Mouse (Mus musculus) A20 (cell line): ENCODE results near the gene Gemin5.
A peak's percentile ranks its signal among the peaks of the same experiment; 100 is the strongest.
"Not testable (repeated sequence)": the region's sequence is repeated elsewhere in the genome, so short reads cannot be mapped to it uniquely, and the experiment has no call there.

Source experiments
- DNase-seq: peaks from one replicate; pipeline ENCODE4 v3.0.0-alpha.2; 2011; ENCODE audit warnings: low read depth, low spot score

The Gemin5 gene

DNA sequence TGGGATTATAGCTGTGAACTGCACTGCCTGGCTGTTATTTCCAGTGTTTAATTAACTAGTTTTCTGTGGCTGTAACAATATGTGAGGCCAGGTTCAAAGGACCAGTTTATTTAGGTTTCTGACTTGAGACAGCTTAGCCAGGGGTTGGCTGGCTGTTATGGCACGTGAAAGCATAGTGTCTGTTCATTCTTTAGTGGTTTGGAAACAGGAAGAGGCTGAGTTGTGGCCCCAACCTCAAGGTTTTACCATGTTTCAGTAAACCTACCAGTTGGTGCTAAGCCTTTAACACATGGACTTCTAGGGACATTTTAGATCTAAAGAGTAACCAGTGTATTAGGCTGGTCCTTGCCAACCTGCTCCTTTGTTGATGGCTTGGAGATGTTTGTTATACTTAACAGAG lies 51.8 kb downstream of the Gemin5 start:
- DNase-seq = no peak

DNA sequence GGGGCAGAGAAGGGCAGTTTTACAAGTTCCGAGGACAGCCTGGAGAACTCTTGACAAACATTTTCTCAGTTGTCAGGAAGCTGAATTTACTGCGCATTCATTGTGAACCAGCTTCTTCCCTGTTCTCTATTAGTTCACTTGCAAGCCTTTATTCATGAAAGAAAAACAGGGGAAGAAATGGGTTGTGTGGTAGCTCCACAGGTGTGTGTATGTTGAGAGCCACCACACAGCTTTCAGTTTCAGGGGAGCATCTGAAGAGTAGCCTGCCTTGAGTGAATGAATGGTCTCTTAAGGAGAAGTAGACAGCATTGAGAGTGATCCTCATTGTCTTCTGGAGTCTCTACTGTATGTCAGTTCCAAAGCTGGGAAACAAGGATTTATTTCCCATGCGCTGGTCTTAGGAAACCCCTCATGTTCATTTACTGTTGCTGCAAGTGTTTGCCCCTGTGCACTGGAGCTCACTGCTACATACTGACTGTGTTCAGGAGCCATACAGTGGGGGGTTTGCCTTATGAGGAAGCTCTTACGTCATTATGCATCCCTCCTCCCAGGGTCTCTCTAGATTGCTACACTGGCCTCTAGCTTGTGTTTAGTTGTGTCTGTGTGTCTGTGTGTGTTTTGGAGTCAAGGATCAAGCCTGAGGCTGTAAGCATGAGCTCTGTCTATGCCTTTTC lies 60.5 kb downstream of the Gemin5 start:
- peak; percentile 74 for DNase-seq

DNA sequence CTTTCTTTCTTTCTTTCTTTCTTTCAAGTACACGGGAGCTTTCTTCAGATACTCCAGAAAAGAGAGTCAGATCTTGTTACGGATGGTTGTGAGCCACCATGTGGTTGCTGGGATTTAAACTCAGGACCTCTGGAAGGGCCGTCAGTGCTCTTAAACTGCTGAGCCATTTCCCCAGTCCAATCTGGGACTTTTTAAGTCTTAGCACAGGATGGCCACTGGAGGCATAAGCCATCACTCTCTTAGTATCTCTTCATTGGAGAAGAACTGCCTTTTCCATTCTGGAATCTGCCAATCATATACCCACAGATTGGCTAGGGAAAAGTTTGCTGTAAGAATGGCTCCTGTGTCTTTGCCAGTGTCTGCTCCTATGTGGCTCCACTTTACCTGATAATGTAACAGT lies 61.3 kb downstream of the Gemin5 start:
- peak; percentile 32 for DNase-seq

DNA sequence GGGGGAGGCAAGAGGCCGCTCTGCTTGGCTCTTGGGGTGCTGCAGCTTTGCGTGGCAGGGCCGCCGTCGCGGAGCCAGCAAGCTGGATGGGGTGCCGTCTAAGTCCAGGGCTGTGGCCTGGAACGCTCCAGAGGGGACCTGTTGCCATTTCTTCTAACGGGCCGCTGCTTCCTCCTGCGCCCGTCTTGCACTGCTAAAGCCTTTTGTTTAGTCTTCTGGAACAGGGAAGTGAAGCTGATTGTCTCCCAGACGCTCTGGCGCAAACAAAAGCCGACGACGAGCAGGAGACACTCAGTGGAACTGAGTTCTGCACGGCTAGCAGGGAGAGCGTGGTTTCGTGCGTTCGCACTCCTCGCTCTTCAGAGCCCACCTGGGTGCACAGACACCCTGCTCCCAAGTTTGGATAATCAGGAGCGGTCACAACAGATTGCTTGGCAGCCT lies 64.0 kb downstream of the Gemin5 start:
- DNase-seq = peak; percentile 86

DNA sequence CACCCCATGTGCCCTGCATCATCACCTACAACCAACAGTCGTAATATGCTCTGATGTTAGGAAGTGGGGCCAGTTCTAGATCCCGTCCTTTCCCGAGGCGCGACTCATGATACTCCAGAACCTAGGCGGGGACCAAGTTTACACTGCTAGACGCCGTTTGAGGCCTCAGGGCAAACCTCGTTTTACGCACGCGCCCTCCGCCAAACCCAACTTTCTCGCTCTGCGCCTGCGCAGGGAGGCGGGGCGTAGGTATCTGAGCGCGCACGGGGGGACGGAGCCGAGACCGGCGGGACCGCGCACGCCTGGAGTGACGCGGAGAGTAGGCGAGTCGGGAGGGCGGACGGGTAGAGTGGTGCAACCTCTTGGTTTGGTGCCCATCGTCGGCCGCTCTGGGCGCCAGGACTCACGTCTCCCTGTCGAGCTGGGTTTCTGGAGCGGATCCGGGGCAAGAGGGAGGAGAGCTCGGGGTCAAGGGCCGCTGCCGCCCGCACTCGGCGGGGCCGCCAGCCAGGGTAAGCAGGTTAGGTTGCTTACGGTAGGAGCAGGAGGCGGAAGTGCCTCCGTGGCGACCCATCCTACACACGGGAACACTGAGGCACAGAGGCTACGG lies 64.5 kb downstream of the Gemin5 start, which contains the start of gene Cnot8:
Gene Cnot8, plus strand, starts transcription at position 457 of the 610 bp plus-strand sequence.
- DNase-seq = peak; percentile 99

DNA sequence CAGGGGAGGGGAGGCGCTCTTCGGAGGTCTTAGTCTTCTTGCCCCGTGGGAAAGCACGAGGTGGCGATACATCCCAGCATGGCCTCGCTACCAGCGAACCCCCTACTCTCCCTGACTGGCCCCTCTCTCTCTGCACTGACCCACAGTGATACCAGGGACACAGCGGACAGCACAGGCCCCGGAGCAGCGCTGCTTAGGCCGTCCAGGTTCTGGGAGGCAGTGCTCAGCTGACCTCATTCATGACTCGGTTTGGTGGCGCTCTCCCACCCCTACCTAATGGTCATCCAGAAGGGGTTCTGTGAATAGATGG lies 65.0 kb downstream of the Gemin5 start:
- no peak for DNase-seq

DNA sequence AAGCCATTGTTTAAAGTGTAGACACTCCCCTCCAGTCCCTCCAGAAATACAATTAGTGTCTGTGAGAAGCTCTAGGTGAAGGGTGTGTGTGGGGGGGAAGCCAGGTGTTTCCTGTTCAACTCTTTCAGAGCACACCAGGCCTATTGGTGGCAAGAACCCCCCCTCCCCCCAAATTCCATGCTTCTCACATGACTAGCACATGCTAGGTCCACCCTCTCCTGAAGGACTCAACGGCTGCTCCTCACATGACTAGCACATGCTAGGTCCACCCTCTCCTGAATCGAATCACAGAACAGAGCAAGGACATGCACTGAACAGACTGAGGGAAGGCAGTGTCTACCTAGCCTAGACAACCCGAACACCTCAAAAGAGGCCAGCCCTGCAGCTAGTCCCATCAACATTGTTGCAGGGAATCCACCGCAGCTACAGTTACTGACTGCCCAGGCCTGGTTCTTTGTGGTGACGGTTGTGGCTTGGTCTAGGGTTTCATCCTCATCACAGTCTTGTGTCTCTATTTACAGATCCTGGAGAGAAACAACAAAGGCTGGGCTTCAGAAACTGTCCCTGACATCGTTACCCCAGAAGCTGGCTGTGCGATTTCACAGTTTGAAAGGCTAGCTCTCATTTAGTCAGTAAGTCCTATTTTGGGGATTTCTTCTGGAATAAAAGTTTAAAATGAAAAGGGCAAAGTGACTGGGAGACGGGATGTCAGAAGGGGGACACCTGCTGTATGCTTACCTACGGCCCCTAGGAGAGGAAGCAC lies 65.6 kb downstream of the Gemin5 start:
- DNase-seq = peak; percentile 90

DNA sequence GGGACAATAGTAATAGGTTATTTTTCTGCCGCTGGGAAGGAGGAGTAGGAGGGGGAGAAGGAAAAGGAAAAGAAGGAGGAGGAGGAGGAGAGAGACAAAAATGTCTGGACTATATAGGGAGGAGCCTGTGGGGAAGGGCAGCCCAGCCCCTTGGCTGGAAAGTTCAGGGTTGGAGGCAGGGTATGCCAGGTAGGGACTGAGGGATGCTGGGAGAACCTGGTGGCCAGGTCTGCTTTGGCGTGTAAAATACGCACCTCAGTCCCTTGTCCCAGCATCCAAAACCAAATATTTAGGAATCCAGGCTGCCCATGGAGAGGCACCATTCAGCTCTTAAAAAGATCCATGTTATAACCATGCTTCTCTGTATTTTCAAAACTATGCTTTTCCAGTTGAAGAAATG lies 66.2 kb downstream of the Gemin5 start:
- DNase-seq = no peak

DNA sequence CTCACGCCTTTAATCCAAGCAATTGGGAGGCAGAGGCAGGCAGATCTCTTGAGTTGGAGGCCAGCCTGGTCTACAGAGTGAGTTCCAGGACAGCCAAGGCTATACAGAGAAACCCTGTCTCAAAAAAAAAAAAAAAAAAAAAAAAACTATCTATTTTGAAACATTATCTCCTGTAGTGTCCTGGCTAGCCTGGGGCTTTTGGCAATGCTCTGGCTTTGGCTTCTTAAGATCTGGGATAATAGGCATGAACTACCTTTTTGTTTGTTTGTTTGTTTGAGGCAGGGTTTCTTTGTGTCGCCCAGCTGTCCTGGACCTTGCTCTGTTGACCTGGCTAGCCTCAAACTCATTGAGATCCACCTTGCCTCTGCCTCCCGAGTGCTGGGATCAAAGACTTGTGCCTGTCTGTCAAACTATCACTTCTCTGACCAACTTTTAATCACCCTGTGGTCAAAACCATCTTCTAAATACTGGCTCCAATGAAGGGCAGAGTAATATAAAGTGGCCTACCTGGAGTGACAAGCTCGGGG lies 67.1 kb downstream of the Gemin5 start:
- DNase-seq = no peak

DNA sequence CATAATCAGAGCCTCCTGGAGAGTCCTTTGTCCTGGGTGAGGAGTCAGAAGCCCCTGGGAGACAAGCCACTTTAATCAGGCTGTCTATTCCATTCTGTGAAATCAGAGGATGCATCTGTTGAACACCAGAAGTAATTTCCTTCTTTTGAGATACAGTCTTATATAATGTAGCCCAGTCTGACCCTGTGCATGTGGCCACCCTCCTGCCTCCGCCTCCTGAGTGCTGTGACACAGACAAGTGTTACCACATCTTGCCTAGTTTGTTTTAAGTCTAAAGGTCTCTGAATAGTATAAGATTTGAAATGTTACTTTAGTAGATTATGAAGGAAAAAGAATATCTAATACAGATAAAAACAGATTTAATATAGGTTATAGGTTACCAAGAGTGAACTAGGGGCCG lies 68.3 kb downstream of the Gemin5 start:
- DNase-seq = no peak

DNA sequence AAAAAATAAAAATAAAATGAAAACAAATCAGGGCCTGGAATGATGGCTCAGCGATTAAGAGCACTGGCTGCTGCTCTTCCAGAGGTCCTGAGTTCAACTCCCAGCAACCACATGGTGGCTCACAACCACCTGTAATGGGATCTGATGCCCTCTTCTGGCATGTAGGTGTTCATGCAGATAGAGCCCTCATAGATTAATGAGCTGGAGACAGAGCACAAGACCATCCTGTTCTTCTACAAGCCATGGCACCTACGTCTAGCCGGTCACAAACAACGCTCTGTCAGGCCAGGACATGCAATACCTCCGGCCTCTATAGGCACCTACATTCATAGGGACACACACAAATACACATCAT lies 70.0 kb downstream of the Gemin5 start:
- DNase-seq = not testable (repeated sequence)

DNA sequence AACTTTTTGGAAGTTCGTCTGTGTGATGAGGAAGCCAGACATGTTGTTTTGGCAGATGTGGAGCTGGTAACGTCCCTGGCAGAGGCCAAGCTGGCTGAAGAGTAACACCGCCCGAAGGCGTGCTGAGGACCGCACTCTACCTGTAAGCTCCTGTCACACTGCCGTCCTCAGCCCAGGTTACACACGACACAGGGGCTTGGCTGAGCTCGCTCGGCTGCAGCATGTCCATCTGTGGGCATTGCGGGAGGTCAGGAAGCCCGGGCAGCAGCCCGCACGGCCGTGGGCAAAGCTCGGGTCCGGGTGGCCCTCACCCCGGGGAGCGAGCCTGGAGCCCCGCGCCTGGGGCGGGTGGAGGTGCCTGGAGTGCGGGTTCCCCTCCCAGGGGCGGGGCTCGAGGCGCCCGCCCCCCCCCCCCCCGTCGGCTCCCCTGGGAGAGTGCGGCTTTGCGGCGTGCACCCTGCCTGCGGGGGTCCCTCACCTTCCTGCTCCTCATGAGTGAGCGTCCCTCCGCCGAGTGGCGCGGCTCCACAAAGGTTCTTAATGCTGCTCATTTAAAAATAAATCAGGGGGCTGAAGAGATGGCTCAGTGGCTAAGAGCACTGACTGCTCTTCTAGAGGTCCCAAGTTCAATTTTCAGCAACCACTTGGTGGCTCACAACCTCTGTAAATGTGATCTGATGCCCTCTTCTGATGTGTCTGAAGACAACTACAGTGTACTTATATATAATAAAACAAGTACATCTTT lies 70.5 kb downstream of the Gemin5 start:
- DNase-seq = peak; percentile 64

DNA sequence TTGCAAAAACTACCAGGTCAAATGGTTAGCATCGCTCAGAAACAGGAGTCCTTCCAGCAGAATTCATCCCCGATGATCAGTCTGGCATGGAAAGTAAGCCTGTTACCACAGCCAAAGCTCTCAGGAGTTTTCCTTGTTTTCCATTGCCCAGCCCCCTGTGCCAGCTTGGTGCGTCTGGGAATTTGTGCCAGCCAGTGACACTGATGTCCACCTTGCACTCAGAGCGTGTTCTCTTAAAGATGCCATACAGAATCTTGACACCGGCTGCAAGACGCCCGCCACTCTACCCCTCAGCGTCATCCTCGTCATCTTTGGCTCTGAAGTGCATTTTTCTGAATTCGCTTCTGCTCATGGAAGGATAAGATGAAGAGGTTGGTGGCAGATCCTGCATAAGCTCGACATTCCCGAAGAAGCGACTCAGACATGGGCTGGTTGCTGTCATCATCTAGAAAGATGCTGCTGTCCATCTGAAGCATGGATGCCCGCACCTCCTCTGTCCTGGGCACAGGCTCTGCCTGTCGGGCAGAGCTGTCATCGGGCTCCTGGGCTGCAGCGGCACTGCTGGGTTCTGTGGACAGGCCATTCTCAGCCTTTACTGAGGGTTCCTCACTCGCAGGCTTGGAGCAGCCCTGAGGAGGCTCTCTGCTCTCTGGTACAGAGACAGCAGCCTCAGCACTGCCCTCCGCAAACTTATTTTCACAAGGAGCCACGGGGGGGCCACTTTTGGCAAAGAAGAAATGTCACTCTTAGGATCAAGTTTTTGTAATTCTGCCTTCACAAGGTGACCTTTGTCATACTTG lies 71.3 kb downstream of the Gemin5 start:
- DNase-seq = no peak

DNA sequence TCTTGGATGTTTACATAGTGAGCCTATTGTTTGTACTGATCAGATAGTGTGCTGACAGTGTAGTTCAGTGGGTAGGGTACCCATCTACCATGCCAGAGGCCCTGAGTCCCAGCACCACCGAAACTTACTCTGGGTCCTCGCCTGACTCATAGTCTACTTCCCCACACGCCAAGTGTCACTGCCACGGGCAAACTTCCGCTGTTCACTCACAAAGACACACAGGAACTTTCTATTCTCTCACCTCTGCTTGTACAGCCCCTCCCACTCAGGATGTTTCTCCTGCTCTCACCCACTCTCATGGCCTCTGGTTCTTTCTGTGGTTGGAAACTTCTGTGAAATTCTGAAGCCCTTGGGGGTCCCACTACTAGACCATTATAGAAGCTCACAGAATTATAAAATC lies 72.2 kb downstream of the Gemin5 start:
- no peak for DNase-seq

DNA sequence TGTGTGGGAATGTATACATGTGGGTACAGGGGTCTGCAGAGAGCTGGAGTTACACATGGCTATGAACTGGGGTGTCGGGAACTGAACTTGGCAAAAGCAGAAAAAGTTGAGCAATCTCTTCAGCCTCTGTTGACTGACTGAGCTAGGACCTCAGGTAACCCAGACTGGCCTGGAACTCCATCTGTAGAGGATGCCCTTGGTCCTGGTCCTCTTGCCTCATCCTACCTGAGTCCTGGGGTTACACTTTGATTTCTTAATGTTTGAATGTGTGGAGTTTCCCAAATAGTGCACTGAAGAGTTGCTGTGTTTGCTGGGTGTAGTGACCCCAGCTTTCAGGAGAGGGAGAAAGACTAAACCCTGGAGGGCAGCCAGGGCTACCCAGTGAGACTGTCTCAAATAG lies 72.8 kb downstream of the Gemin5 start:
- DNase-seq = no peak

DNA sequence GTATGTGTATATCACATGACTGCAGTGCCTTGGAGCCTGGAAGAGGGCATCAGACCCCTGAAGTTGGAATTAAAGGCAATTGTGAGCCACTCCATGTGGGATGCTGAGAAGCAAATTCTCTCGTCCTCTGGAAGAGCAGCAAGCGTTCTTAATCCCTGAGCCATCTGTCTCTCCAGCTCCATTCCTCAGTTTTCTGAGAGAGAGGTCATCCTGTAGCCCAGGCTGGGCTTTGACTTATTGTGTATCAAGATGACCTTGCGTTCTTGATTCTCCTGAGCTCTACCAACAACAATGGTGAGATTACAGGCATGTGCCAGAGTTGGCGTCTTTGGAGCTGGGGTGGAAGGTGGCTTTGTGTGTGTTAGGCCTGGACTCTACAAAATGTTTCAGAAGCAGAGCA lies 73.6 kb downstream of the Gemin5 start:
- DNase-seq = no peak

DNA sequence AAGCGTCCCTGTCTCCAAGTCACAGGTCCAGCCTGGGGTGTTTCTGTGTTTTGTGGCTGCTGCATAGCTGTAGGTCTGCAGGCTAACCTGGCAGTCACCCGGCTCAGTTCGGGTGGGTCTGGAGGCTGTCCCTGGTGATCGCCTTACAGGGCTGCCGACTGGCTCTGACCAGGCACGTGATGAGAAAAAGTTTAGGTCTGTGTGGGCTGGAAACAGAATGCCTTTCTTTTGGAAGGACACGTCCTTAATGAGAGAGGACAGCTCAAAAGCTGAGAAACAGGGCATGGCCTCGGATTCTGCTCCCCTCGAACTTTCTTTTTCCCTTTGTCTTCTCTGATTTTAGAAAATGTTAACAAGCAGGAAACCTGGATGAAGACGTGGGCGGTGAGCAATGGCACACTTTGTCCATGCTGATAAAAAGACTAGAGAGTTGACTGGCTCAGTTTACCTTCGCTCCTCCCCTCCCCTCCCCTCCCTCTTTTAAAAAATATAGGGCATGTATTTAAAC lies 75.3 kb downstream of the Gemin5 start, which contains the start of gene Gm12248:
Gene Gm12248, minus strand, starts transcription at position 114 of the 508 bp plus-strand sequence.
- DNase-seq = no peak

DNA sequence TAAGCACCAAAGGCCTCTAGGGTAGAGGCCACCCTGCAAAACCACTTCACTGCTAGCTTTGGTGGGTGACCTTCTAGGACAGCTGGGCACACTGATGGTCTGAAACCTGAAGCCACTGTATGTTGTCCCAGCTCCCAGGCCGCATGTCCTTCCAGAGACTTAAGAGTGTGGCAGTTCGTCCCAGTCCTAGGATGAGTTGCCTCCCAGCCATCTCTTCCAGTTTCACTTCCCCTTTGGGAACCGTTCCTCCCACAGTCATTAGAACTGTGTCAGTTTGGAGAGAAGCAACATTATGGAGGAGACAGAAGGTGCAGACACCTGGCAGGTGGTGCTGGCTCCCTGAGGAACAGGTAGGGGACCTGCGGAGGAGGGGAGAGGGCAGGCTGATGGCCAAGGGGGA lies 75.8 kb downstream of the Gemin5 start:
- DNase-seq = no peak

DNA sequence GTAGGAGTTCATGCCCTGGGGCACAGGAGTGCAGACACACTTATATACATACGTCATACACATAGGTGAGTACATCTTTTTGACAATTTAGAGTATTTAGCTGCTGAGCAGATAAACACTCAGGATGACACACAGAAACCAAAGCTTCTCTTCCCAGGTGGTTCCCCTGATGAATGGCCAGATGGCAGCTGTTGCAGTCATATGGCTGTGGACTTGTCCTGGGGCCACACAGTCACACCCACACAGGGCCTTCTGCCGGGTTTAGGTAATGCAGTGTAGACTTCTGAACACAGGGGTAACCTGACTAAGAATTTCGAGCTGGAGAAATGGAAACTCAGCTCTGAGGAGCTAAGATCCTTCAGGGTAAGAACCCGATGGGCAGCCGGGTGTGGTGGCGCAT lies 86.6 kb downstream of the Gemin5 start:
- no peak for DNase-seq

DNA sequence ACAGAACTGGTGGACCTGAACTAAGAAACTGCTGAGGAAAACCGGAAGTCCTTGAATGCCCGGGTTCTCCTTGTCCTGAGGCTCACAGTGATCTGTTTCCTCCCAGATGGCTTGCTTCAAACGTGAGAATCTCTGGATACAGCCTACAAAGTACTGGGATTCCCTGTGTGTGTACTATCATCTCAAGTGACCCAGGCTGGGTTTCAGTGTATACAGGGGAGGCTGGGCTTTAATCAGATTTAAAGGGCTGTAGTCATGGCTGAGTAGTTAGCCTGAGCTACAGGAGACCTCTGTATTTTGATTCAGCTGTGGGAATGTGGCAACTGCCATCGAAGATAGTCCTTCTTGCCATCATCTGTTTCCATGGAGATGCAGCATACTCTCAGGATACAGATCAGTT lies 91.1 kb downstream of the Gemin5 start:
- no peak for DNase-seq

DNA sequence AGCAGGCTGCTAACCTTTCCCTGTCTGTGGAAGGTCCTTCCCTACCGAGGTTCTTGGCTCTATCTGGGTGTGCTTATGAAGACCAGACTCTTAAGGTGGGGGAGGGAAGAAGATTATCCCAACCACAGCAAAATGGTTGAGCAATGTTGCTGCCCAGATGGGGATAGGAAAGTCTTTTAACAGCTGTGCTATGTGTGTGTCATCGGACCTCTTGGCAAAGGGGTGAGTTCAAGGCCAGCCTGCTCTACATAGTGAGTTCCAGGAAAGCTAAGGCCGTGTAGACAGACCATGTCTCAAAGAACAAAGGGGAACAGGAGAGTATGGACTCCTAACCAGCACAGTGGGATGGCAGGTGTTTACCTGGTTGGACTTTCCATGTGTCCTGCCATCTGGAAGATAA lies 95.4 kb downstream of the Gemin5 start:
- DNase-seq = no peak
